Mouse (Mus musculus) heart, adult 18-20 months (tissue): Measurements from ENCODE around the gene Trem3. TPM values are rescaled to one million over a fixed set of nuclear protein-coding genes. Genes with fewer than 3 reads are reported as not detected.

ENCODE experiments used
- DNase-seq, 2 experiments: peaks; one replicate each; pipeline ENCODE4 v3.0.0; 2021 to 2022; ENCODE audit warnings: mixed read lengths in 1 of 2
- total RNA-seq, 2 experiments: library from RNA; stranded (reverse); gene quantifications; 2 replicates each; pipeline ENCODE4 v1.2.3; 2021

The Trem3 gene
- total RNA-seq, 2 experiments from 2014 or later: not detected

DNA sequence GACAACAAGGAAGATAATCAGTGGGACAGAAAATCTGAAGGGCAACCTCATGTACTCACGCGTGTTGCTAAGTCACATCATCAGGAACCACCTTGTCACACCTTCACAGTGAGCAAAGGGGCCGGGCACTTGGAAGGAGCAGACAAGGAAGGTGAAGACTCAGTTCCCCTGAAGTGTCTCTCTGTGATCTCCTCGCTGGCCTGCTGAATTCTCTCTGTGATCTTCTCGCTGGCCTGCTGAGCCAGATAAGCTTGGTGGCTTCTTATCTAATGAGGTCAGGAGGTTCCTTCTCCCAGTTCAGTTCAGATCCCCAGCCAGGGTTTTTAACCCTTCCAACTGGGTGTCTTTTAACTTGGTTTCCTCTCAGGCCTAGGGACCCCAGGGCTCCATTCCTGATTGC is 24.6 kb downstream of the Trem3 start:
- no peak for DNase-seq

DNA sequence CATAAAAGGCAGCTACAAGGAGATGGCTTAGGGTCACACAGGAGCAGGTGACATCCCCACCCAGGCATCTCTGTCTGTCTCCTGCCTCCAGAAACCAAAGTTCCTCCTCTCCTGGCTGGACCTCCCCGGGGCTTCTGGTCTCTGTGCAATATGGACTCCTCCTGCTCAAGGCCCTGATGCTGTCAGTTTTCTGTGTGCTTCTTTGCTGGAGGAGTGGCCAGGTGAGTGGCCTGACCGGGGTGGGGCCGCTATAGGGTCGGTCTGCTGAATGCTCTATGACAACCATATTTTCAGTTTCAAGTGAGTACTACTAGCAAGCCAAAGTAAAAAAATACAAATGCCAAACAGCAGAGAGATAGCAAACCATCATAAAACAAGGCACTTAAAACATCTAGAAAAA is 25.0 kb downstream of the Trem3 start:
- DNase-seq: no peak

DNA sequence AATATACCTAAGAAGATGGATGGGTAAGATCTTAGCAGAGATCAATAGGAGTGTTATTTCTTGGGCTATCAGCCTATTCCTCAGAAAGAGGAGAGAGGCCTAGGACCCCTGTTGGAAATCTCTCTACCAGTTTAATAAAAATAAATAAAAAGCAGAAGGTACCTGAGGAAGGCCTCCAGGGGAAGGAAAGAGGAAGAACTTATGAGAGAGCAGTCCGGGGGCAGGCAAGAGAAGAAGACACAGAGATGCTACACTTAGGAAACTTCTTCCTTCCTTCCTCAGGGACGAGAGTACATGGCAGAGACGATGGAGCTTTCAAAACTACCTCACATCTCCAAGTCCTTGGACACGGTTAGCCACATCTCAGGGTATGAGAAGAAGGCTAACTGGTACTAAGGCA is 26.5 kb downstream of the Trem3 start:
- DNase-seq: no peak

DNA sequence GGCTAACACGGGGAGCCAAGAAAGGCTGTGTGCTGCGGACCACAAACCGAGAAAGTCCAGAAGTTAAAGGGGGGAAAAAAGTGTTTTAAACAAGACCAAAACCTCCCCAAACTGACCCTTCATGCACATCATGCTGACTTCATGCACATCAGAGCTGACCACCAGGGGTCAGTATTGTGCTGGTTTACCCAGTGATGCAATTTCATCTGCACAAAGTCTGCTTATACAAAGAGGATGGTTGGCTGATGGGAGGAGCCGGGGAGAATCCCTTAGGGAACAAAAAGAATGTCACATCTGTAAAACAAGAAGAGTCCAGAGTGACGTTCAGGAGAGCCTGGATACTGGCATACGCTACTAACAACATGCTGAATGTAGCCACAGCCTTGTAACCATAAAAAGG is 27.3 kb downstream of the Trem3 start:
- peak; percentile 69 to 89 for DNase-seq

DNA sequence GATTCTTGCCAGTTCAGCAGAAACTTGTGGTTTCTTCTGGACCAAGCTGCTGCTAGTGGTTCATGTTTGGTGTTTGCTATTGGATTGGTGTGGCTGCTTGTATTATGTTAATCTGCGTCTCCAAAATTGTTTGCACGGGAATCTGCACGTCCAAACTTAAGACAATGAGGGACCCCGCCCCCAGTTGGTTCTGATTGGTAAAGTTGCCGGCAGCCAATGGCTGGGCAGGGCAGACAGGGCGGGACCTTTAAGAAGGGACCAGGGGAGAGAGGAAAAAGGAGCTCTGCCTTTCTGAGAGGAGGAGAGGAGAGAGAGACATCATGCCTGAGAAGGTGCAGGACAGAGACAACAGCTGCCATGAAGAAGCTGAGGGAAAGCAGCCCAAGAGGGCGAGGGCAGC is 28.2 kb downstream of the Trem3 start:
- no peak for DNase-seq

DNA sequence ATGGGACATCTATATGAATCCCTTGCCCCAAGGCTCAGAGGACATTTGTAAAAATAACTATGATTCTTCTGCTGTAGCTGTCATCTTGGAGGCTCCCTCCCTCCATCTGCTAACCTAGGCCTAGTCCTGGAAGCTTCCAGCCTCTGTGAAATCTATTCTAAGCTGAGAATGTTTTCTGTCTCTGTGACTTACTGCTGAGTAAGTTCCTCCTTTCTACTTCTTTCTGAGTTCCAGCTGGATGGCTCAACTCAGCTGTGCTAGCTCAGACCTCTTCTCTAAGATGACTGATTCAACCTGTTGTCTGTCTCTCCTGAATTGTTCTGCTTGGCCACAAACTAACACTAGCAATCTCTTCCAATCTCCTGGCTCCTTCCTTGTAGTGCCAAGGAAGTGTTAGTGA is 30.8 kb downstream of the Trem3 start:
- DNase-seq: no peak

DNA sequence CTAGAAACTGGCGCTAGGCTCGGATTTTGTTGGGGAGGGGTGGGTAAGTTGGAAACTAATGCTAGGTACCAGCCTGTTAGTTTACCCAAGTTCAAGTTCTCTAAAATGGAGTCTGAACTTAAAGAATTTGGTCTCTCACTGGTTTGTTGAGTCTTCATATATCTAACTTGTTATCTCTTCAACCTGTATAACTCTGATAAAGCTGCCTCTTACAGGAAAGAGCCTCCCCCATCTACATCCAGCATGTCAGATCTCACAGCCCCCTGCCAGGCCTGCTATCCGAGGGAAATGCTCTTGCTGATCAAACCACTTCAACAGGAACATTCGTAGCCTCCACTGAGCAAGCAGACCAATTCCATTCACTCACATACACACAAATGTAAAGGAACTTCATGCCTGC is 31.4 kb downstream of the Trem3 start:
- no peak for DNase-seq

DNA sequence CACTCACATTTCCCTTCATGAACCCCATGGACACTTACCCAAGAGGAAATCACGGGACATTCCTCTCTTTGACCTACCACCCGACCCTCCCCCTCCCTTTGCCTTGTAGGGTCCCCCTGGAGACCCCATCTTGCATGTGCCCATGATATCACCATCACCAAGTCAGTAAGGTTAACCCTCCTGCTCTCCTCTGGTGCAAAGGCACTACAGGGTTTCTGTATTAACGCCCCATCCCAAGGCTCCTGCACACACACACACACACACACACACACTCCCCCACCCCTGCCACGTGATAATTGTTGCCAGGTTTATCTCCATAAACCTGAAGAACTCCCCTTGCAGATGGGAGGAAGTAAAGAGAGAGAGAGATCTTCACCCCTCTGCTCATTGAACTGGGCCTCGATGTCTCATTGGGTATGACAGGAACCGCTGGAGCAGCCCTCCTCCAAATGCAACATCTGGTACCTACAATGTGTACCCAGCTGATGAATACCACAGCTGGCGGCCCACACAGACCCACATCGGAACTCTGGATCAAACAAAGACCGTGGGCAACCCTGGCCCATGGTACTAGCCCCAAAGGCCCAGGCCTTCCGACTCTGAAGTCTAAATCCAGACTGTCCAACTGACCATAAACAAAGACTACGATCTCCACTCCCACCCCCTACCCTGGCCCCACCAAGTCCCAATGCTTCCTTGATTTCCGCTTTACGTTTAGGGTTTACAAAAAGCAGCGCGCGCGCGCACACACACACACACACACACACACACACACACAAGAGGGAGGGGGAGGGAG is 33.6 kb downstream of the Trem3 start:
- DNase-seq: no peak

DNA sequence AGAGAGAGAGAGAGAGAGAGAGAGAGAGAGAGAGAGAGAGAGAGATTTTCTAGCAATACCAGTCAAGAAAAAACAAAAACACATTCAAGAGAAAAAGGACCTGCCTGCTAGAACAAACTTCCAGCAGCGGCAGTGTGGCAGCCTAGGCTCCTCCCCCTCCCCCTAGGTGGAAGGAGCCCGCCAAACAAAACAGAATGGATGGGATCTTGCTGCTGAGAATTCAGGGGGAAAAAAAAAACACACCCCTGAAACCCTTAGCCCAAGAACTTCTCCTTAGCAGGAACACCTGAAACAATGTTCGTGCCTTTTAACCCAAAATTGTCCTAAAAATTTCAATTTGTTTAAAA is 34.1 kb downstream of the Trem3 start:
- DNase-seq: no peak

DNA sequence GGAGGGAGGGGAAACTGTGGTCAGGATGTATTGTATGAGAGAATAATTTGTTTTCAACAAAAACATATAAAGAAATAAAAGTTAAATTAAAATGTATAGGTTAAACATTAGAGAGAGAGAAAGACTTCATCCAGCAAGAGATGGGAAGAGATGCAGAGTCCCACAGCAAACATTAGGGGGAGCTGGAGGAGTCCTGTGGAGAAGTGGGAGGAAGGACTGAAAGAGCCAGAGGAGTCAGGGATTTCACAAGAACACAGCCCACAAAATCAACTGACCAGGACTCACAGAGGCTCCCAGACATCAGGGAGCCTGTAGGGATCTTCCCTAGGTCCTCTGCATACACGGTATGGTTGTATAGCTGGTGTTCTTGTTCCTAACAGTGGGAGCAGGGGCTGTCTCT is 39.2 kb downstream of the Trem3 start:
- DNase-seq: no peak

DNA sequence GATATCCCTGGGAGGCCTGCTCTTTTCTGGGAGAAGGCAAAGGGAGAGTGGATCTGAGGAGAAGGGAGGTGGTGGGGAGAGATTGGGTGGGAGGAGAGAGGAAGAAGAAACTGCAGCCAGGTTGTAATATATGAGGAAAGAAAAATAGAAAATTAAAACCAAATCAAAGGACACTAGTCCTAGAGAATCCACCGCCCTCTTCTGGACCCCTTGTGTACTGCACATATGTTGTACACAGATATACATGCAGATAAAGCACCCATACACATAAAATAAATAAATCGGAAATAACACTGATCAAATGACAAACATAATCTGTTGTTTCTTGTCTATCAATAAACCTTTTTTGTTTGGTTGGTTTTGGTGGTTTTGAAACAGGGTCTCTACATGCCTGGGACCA is 39.7 kb downstream of the Trem3 start:
- DNase-seq: no peak

DNA sequence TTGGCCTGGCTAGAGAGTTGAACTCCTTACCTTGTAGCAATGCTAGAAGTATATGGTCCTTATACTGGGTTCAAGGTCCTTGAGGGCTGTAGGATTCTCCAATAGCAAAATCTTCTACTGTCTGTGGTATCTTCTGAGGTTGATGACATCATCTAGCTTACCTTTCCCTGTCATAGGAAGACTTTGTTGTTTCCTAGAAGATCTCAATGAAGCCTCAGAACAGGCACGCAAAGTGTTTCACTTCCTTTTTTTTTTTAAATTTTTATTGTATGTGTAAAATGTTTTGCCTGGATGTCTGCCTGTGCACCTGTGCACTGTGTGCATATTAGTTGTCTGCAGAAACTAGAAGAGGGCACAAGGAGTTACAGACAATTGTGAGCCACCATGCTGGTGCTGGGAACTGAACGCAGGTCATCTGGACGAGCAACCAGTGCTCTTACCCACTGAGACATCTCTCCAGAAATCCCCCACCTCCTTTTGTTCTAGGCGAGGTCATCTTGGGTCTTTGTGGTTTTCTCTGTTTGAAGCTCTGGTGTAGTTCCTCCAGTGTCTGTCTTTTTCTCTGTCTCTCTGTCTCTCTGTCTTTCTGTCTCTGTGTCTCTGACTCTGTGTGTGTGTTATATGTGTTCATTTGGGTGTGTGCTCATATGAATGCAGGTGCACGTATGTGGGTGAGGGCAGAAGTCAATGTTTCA is 46.1 kb downstream of the Trem3 start:
- DNase-seq: no peak

DNA sequence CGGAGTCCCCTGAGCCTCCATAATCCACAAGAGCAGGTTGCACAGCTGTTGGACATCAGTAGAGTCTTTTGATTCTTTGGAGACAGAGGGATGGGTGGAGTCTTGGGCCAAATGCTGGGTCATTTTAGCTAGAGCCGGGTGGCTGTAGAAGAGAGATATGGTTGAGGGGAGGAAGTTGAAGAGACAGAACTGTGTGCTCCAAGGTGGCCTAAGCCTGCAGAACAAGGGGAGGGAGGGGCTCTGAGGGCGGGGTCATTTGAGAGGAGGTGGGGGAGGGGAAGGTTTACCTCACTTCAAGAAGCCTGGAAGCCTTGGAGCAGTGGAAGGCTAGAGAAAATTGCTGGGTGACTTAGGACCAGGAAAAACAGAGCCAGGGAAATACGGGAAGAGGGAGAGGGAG is 51.6 kb downstream of the Trem3 start, which contains the start of gene Treml2:
Gene Treml2 (plus strand): TSS at position 296 of the 400 bp plus-strand sequence.
- DNase-seq: no peak

DNA sequence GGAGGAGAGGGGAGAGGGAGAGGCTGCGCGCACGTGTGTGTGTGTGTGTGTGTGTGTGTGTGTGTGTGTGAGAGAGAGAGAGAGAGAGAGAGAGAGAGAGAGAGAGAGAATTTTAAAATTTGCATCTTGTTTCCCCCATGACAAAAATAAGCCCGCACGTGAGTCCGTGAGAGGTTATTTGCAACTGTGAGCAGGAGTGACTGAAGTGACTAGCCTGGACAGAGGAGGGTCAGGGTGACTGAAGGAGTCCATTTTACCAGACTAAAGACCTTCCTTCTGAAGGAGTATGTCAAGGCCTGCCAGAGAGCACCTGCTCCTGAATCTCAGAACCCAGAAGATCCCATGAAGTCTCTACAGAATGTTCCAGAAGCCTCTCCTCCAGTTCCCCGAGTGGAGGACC is 52.2 kb downstream of the Trem3 start:
- DNase-seq: no peak

DNA sequence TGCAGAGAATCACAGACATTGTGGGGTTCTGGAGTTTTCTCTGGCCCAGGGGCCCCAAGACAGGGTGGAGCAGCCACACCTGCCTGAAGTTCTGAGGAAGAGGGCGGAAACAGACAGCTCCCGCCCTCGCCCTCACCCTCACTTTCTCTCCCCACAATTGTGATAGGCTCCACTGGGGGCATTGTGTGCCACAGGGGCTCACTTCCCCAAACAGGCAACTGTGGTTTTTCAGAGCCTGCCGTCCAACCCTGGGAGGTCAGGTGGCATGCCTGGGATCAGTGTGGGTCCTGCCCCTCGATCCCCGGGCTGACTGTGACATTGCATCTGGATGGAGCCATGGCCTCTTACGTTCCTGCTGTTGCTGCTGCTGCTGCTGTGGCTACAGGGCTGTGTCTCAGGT is 52.6 kb downstream of the Trem3 start:
- peak in 1 of 2 experiments; percentile 9 for DNase-seq

DNA sequence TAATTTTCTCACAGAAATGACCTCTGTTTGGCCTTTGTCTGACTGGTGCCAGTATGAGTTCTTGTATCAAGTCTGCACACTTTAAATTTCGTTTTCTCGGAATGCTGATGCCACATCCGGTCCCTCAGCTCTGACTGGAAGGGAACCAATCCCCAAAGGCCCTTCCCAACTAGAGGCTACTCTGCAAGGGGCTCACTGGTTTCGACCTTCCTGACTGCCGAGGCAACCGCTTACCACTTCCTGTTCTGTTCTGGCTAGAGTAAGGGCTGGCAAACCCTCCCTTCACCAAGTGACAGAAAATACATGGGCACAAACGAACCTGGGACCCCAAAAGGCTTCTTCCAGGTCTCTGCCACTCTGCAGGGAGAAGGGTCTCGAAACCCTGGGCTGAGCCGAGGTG is 53.3 kb downstream of the Trem3 start:
- peak in 1 of 2 experiments; percentile 18 for DNase-seq

DNA sequence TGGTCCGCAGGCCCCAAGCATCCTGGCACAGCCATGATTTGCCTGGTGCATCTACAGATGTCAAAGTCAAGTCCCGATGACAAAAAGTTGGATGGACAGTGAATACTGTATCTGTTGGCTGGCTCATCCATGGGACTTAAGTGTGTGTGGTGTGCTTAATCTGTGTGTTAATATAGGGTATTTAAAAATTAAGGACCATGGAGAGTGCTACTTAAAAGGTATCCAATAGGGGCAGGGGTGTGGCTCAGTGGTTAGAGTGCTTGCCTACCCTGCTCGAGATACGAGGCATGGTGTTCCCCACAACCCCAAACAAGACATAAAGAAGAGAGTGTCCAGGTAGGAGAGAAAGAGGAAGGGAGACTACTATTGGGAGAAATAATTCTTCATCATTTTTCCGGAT is 54.2 kb downstream of the Trem3 start:
- DNase-seq: no peak

Other genes with a start within 250 kb of the Trem3 start
- not detected for gene 1700122O11Rik, start 209.5 kb upstream of the Trem3 start, total RNA-seq
- not detected for gene 1700067P10Rik, start 158.5 kb upstream of the Trem3 start, total RNA-seq
- gene 9830107B12Rik, start 101.5 kb upstream of the Trem3 start, total RNA-seq: not detected
- gene A530064D06Rik, start 80.5 kb upstream of the Trem3 start, total RNA-seq: not detected
- gene Trem1, start 15.0 kb upstream of the Trem3 start, total RNA-seq: under 1 TPM in 1 of 2 experiments, not detected in 1; 0.13 TPM
- gene Treml4, start 16.5 kb downstream of the Trem3 start, total RNA-seq: under 1 TPM in 1 of 2 experiments, not detected in 1; 0.33 TPM
- gene Treml2, start 51.7 kb downstream of the Trem3 start, total RNA-seq: 1 to 10 TPM in 1 of 2 experiments, under 1 TPM in 1; 0.65 to 1.1 TPM
- gene B430306N03Rik, start 68.4 kb downstream of the Trem3 start, total RNA-seq: under 1 TPM; 0.18 to 0.20 TPM
- 1 to 10 TPM; 1.6 to 2.2 TPM for gene Trem2, start 98.6 kb downstream of the Trem3 start, total RNA-seq
- gene Treml1, start 112.1 kb downstream of the Trem3 start, total RNA-seq: under 1 TPM; 0.27 to 0.54 TPM
- gene Nfya, start 162.1 kb downstream of the Trem3 start, total RNA-seq: 10 to 100 TPM; 18.8 to 21.7 TPM
- gene Oard1, start 162.2 kb downstream of the Trem3 start, total RNA-seq: 10 to 100 TPM; 17.3 to 21.3 TPM
- 100 to 1,000 TPM; 211 to 226 TPM for gene Apobec2, start 185.2 kb downstream of the Trem3 start, total RNA-seq
- under 1 TPM; 0.55 to 0.62 TPM for gene Tspo2, start 203.7 kb downstream of the Trem3 start, total RNA-seq
- gene Unc5cl, start 207.1 kb downstream of the Trem3 start, total RNA-seq: under 1 TPM in 1 of 2 experiments, not detected in 1; 0.36 TPM